Mouse (Mus musculus) CH12.LX (cell line): ENCODE data around the gene Pou3f3. TPM values are rescaled to one million over a fixed set of nuclear protein-coding genes. Genes with fewer than 3 reads are reported as not detected.

Experiments used
- DNase-seq: peaks from one replicate; pipeline ENCODE4 v3.0.0-alpha.2; 2013; ENCODE audit errors: extremely low read depth
- H3K27ac ChIP-seq: 2 replicates; pipeline ENCODE4 v1.5.1; 2012; ENCODE audit warnings: low read depth, mild to moderate bottlenecking, control low read depth, moderate library complexity; ENCODE audit not compliant: insufficient read depth
- H3K27me3 ChIP-seq: replicated peaks from 2 replicates; pipeline ENCODE3; 2012; ENCODE audit warnings: inconsistent platforms
- H3K36me3 ChIP-seq, 2 experiments: replicated peaks in 1 of 2; 2 replicates each; pipeline versions ENCODE3 to v1.6.1; 2012; ENCODE audit warnings: inconsistent platforms in 1 of 2, low read length in 1 of 2, mild to moderate bottlenecking in 1 of 2, mixed read lengths in 1 of 2, moderate library complexity in 1 of 2; ENCODE audit not compliant: control insufficient read depth in 1 of 2, insufficient read depth in 1 of 2
- H3K4me1 ChIP-seq, 2 experiments: 2 replicates each; pipeline ENCODE4 v1.6.1; 2012; ENCODE audit warnings: inconsistent platforms in 1 of 2, moderate library complexity in 1 of 2; ENCODE audit not compliant: insufficient read depth in 2 of 2, control insufficient read depth in 1 of 2
- H3K4me2 ChIP-seq: 2 replicates; pipeline ENCODE4 v1.6.1; 2012; ENCODE audit warnings: low read depth, mild to moderate bottlenecking, control low read depth; ENCODE audit not compliant: poor library complexity, insufficient read depth, severe bottlenecking
- H3K4me3 ChIP-seq, 3 experiments: fragments of 150-350 bp in 1 of 3; sonication (generic) in 1 of 3; replicated peaks in 1 of 3; 2 replicates each; pipeline versions ENCODE3 to v1.5.1; 2011 to 2012; ENCODE audit warnings: low read depth in 2 of 3, low read length in 2 of 3, mild to moderate bottlenecking in 2 of 3, moderate library complexity in 2 of 3, control low read depth in 1 of 3, improper control_type of control experiment in 1 of 3, inconsistent platforms in 1 of 3, mixed read lengths in 1 of 3; ENCODE audit not compliant: poor library complexity in 1 of 3
- H3K79me2 ChIP-seq: replicated peaks from 2 replicates; pipeline ENCODE4 v1.6.1; 2012; ENCODE audit warnings: mild to moderate bottlenecking, moderate library complexity; ENCODE audit not compliant: control insufficient read depth, poor library complexity, insufficient read depth, severe bottlenecking; ENCODE audit errors: extremely low read depth
- H3K9ac ChIP-seq: 2 replicates; pipeline ENCODE4 v1.6.1; 2012; ENCODE audit warnings: low read depth, mild to moderate bottlenecking, control low read depth, moderate library complexity; ENCODE audit not compliant: insufficient read depth
- H3K9me3 ChIP-seq: replicated peaks from 2 replicates; pipeline ENCODE3; 2012; ENCODE audit warnings: low read length, inconsistent platforms, mixed read lengths
- CTCF ChIP-seq, 2 experiments: IDR thresholded peaks in 1 of 2; conservative IDR thresholded peaks in 1 of 2; 2 replicates each; pipeline ENCODE4 v1.5.1; 2011 to 2012; ENCODE audit warnings: low read depth in 2 of 2, low read length in 2 of 2, improper control_type of control experiment in 1 of 2, inconsistent platforms in 1 of 2, mild to moderate bottlenecking in 1 of 2, moderate library complexity in 1 of 2
- ELF1 ChIP-seq: IDR thresholded peaks from 2 replicates; pipeline ENCODE4 v1.6.1; 2014; ENCODE audit warnings: low read depth, mild to moderate bottlenecking, inconsistent platforms, low read length, improper control_type of control experiment
- EP300 ChIP-seq: IDR thresholded peaks from 2 replicates; pipeline ENCODE4 v1.6.1; 2011; ENCODE audit warnings: low read length, improper control_type of control experiment
- GABPA ChIP-seq: IDR thresholded peaks from 2 replicates; pipeline ENCODE4 v1.6.1; 2012; ENCODE audit warnings: low read depth, low read length, improper control_type of control experiment, inconsistent platforms; ENCODE audit not compliant: insufficient replicate concordance
- HCFC1 ChIP-seq: IDR thresholded peaks from 2 replicates; pipeline ENCODE4 v1.6.1; 2012; ENCODE audit warnings: low read depth, mild to moderate bottlenecking, inconsistent platforms, low read length, improper control_type of control experiment
- JUN ChIP-seq: IDR thresholded peaks from 2 replicates; pipeline ENCODE4 v1.6.1; 2011; ENCODE audit warnings: low read depth, mild to moderate bottlenecking, low read length, improper control_type of control experiment, moderate library complexity; ENCODE audit not compliant: insufficient read depth
- MAFK ChIP-seq: IDR thresholded peaks from 2 replicates; pipeline ENCODE4 v1.6.1; 2011; ENCODE audit warnings: low read length, improper control_type of control experiment; ENCODE audit not compliant: insufficient replicate concordance
- MXI1 ChIP-seq: IDR thresholded peaks from 2 replicates; pipeline ENCODE4 v1.6.1; 2011; ENCODE audit warnings: mild to moderate bottlenecking, low read depth, low read length, improper control_type of control experiment
- NELFE ChIP-seq: IDR thresholded peaks from 2 replicates; pipeline ENCODE4 v1.6.1; 2011; ENCODE audit warnings: low read depth, low read length, improper control_type of control experiment
- NRF1 ChIP-seq: IDR thresholded peaks from 2 replicates; pipeline ENCODE4 v1.6.1; 2014; ENCODE audit warnings: low read depth, mild to moderate bottlenecking, inconsistent platforms, low read length, improper control_type of control experiment, moderate library complexity
- PAX5 ChIP-seq: IDR thresholded peaks from 2 replicates; pipeline ENCODE4 v1.6.1; 2012; ENCODE audit warnings: low read length, inconsistent platforms, mixed read lengths
- POLR2A ChIP-seq: IDR thresholded peaks from 2 replicates; pipeline ENCODE4 v1.6.1; 2011; ENCODE audit warnings: low read depth, mild to moderate bottlenecking, improper control_type of control experiment, low read length
- RAD21 ChIP-seq: IDR thresholded peaks from 2 replicates; pipeline ENCODE4 v1.6.1; 2011; ENCODE audit warnings: low read depth, mild to moderate bottlenecking, low read length, improper control_type of control experiment, moderate library complexity
- SIN3A ChIP-seq: IDR thresholded peaks from 2 replicates; pipeline ENCODE4 v1.6.1; 2012; ENCODE audit warnings: low read length, improper control_type of control experiment, inconsistent platforms
- UBTF ChIP-seq: IDR thresholded peaks from 2 replicates; pipeline ENCODE4 v1.6.1; 2012; ENCODE audit warnings: low read depth, mild to moderate bottlenecking, inconsistent platforms, low read length, improper control_type of control experiment, moderate library complexity
- USF1 ChIP-seq: IDR thresholded peaks from 2 replicates; pipeline ENCODE4 v1.6.1; 2014; ENCODE audit warnings: low read depth, mild to moderate bottlenecking, inconsistent platforms, low read length, improper control_type of control experiment
- USF2 ChIP-seq: conservative IDR thresholded peaks from 2 replicates; pipeline ENCODE4 v1.6.1; 2011; ENCODE audit warnings: low read depth, low read length, improper control_type of control experiment
- dilution Hi-C: fragments of 300-500 bp; cut with MboI; formaldehyde crosslinking; loops from 2 replicates; pipeline ENCODE4 v1.14.3; 2020; ENCODE audit warnings: low sequenced_read_pairs; ENCODE audit not compliant: extremely low pct_unique_long_range_greater_than_20kb, extremely low pct_ligation_motif_present
- in situ Hi-C: fragments of 300-500 bp; cut with MboI; formaldehyde crosslinking; loops from 3 replicates; pipeline ENCODE4 v1.14.3; 2019; ENCODE audit warnings: low sequenced_read_pairs, low pct_ligation_motif_present, low pct_unique_long_range_greater_than_20kb, mixed read lengths
- polyA plus RNA-seq: library from polyadenylated mRNA; unstranded; fragments of >175 nt; gene quantifications from 2 replicates; pipeline ENCODE4 v1.2.1, GENCODE M21; 2012; ENCODE audit warnings: low read depth; ENCODE audit not compliant: insufficient read length
- total RNA-seq, 2 experiments: library from RNA; depleted of rRNA; stranded (reverse); fragments of 300-350 nt in 1 of 2; fragments of >200 nt in 1 of 2; gene quantifications; 2 replicates each; pipeline ENCODE4 v1.2.3; 2012 to 2014

Gene Pou3f3
- total and polyA plus RNA-seq, 3 experiments = not detected

DNA sequence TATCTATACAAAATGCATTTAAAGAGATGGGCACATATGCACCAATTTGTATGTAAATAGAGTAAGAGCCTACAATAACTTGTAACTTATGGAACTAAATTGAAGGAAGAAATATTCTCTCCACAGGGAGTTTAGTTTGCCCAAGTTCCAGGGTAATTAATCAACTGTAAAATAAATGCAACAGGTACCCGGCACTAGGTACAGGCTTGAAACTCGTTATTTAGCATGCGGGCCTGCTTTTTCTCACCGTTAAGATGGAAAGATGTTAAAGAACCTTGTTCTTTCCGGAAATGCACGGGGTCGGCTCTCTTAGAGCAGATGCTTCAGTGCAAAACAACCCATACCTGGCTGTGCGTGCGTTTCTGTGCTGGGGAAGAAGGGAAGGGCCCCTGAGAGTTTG is 7.4 kb downstream of the Pou3f3 start:
- peaks cover 28% of the 10 kb centered on the region for H3K9me3 ChIP-seq
- H3K36me3 ChIP-seq = no peaks in the 10 kb centered on the region
- no peaks in the 10 kb centered on the region for H3K4me1 ChIP-seq
- no peak overlapping the region for H3K4me3 ChIP-seq
- H3K79me2 ChIP-seq = no peaks in the 10 kb centered on the region
- in situ Hi-C loops (no loop called here), dilution Hi-C loops (no loop called here)
- DNase-seq = no peak
- no peaks in the 10 kb centered on the region for H3K27me3 ChIP-seq
- H3K4me2 ChIP-seq = no peak overlapping the region
- TF ChIP-seq ELF1 (no peak), NRF1 (no peak), MXI1 (no peak), CTCF (conservative IDR thresholded peaks at IDR 0.05 in 1 of 2, IDR thresholded peaks at IDR 0.05 in 1 of 2; ENCODE audit: low read depth in 2 of 2, low read length in 2 of 2) (no peak), SIN3A (no peak), PAX5 (no peak), USF1 (no peak), GABPA (no peak), NELFE (no peak), UBTF (no peak), USF2 (no peak), JUN (no peak)
- H3K27ac ChIP-seq = no peak overlapping the region
- no peak overlapping the region for H3K9ac ChIP-seq

GRCm38 (mm10) chr1:42703424-42703823 is 7.9 kb downstream of the Pou3f3 start:
- H3K9me3 ChIP-seq = peaks cover 25% of the 10 kb centered on the region
- H3K36me3 ChIP-seq = no peaks in the 10 kb centered on the region
- H3K79me2 ChIP-seq = no peaks in the 10 kb centered on the region
- H3K4me3 ChIP-seq = no peak overlapping the region
- H3K9ac ChIP-seq = no peak overlapping the region
- no peak overlapping the region for H3K27ac ChIP-seq
- no peak for DNase-seq
- in situ Hi-C loops (no loop called here), dilution Hi-C loops (no loop called here)
- H3K27me3 ChIP-seq = no peaks in the 10 kb centered on the region
- no peaks in the 10 kb centered on the region for H3K4me1 ChIP-seq
- no peak for TF ChIP-seq MAFK
- TF ChIP-seq RAD21 = no peak
- TF ChIP-seq POLR2A = no peak
- no peak for TF ChIP-seq HCFC1
- no peak for TF ChIP-seq EP300
- TF ChIP-seq JUN = no peak
- H3K4me2 ChIP-seq = no peak overlapping the region
